Mouse (Mus musculus) cerebellum, adult 2 months (tissue): ENCODE measurements around the gene Scd3. TPM values are rescaled to one million over a fixed set of nuclear protein-coding genes. Genes with fewer than 3 reads are reported as not detected.

Source experiments
- DNase-seq, 2 experiments: peaks; one replicate each; pipeline ENCODE4 v3.0.0; 2021
- H3K27ac ChIP-seq: fragments of 200-500 bp; 2 replicates; pipeline ENCODE4 v1.5.1; 2012; ENCODE audit warnings: low read length, control low read depth, inconsistent platforms; ENCODE audit not compliant: insufficient read depth
- H3K27me3 ChIP-seq: fragments of 200-500 bp; 2 replicates; pipeline ENCODE4 v1.6.1; 2012; ENCODE audit warnings: inconsistent platforms, mild to moderate bottlenecking, low read length, moderate library complexity; ENCODE audit not compliant: control insufficient read depth, insufficient read depth
- H3K4me1 ChIP-seq: fragments of 200-500 bp; 2 replicates; pipeline ENCODE4 v1.6.1; 2011; ENCODE audit warnings: low read length; ENCODE audit not compliant: control insufficient read depth, insufficient read depth
- H3K4me3 ChIP-seq: fragments of 200-500 bp; replicated peaks from 2 replicates; pipeline ENCODE3; 2011; ENCODE audit warnings: mild to moderate bottlenecking, low read depth, low read length, control low read depth; ENCODE audit not compliant: insufficient read depth
- CTCF ChIP-seq: fragments of 200-500 bp; IDR thresholded peaks from 2 replicates; pipeline ENCODE4 v1.5.1; 2011; ENCODE audit warnings: low read depth, mild to moderate bottlenecking, control low read depth, low read length, moderate library complexity, borderline replicate concordance; ENCODE audit not compliant: insufficient read depth
- POLR2A ChIP-seq: fragments of 200-500 bp; IDR thresholded peaks from 2 replicates; pipeline ENCODE4 v1.6.1; 2011; ENCODE audit warnings: low read length, control low read depth, borderline replicate concordance; ENCODE audit not compliant: insufficient read depth
- WGBS: fragments of 180-500 bp; shearing (Covaris S2); methylation state at CpG from one replicate; pipeline ENCODE4 v1.1.7; 2018; 5-methylcytosine and 5-hydroxymethylcytosine counted together
- polyA plus RNA-seq: library from polyadenylated mRNA; depleted of rRNA; stranded (reverse); fragments of >200 nt; gene quantifications from 2 replicates; pipeline ENCODE4 v1.2.3, GENCODE M21; 2012; rRNA removed

Scd3 gene
- polyA plus RNA-seq, 1 experiment, result 20.5 TPM

DNA sequence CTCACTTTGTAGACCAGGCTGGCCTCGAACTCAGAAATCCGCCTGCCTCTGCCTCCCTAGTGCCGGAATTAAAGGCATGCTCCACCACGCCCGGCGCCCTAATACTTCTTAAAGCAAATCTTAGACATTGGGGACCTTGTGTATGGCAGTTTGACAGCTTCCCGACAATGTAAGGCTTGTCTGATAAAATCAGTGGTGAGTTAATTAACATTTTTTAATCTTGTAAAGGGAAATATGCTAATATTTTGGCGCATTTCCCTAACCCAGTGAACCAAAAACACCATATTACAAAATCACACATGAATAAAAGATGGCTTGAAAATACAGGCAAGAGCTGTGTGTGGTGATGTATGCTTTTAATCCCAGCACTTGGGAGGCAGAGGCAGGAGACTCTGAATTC lies 82.5 kb downstream of the Scd3 start:
- 87% methylated on average over 8 of the region's 8 CpGs for WGBS
- DNase-seq, result no peak
- Histone ChIP-seq H3K27ac (no peak overlapping the region), H3K27me3 (no peaks in the 10 kb centered on the region), H3K4me1 (peaks cover 5% of the 10 kb centered on the region; the same call in 1 of the 2 replicates), H3K4me3 (no peak overlapping the region)
- TF ChIP-seq CTCF (no peak), POLR2A (no peak)

DNA sequence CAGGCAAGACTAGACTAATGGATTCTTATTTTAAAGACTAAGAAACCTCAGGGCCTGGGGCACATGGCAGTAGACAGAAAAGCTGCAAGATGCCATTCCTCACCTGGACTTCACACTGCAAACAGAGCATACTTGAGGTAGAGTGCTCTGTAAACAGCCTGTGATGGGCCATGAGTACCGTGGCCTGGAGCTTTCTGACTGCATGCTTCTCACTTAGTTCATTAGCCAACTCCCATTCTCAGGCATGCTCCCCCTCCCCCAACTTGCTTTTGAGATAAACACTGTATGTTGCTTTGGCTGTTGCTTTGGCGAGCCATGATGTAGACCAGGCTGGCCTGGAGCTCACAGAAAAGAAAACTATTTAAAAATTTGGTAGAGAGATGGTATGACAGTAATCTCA lies 83.0 kb downstream of the Scd3 start:
- H3K27ac ChIP-seq, result no peak overlapping the region
- DNase-seq, result no peak
- TF ChIP-seq POLR2A, result no peak
- TF ChIP-seq CTCF, result no peak
- peaks cover 5% of the 10 kb centered on the region; the same call in 1 of the 2 replicates for H3K4me1 ChIP-seq
- WGBS, result 77% methylated on average over 2 of the region's 2 CpGs
- no peaks in the 10 kb centered on the region for H3K27me3 ChIP-seq
- no peak overlapping the region for H3K4me3 ChIP-seq

DNA sequence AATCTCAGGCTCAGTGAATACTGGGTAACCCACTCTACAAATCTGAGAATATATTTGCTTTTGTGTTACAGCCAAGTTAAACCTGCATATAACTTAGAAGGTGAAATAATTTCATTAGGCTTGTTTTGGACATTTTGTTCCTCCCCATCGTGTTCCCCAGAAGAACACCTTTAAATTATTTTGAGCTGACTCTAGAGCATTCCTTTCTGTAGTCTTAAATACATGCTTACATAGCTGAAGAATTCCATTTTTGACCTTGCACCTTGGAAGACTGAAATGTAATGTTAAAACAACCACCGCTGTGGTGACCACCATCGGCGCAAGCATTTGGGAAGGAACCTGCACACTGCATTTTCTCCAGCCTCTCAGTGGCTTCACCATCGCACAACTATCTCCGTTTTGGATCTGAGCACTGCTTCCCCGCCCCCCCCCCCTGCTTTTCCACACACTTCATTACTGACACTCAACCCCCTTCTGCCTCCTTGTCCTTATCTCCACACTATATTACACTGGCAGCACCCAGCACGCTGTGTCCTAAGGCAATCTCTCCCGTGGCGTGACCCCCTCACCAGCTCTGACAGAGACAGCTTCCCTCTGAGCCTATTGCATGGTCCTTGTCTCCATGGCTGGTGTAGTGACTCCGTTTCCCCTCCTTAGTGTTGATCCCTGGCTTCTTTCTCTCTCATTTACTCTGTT lies 84.5 kb downstream of the Scd3 start:
- TF ChIP-seq CTCF, result no peak
- no peaks in the 10 kb centered on the region for H3K27me3 ChIP-seq
- peaks cover 17% of the 10 kb centered on the region for H3K4me1 ChIP-seq
- WGBS, result 83% methylated on average over 11 of the region's 11 CpGs
- H3K27ac ChIP-seq, result no peak overlapping the region
- H3K4me3 ChIP-seq, result no peak overlapping the region
- DNase-seq, result no peak

DNA sequence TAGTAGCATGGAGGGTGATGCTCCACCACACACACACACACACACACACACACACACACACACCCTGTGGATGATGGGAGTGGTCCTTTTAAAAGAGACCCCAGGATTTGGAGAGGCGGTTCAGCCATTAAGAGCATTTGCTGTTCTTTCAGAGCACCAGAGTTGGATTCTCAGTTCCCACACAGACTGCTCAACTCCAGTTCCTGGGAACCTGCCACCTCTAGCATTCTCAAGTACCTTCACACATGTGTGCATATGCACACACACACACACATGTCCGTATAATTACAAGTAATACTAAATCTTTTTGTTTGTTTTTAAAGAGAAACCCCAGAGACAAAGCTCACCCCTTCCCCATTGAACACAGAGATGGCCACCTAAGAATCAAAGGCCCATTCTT lies 89.0 kb downstream of the Scd3 start:
- 86% methylated on average over 2 of the region's 2 CpGs for WGBS
- H3K4me1 ChIP-seq, result peaks cover 17% of the 10 kb centered on the region
- no peaks in the 10 kb centered on the region for H3K27me3 ChIP-seq
- no peak for TF ChIP-seq POLR2A
- TF ChIP-seq CTCF, result no peak
- H3K4me3 ChIP-seq, result no peak overlapping the region
- no peak for DNase-seq
- peak overlapping the region; percentile 96 for H3K27ac ChIP-seq

DNA sequence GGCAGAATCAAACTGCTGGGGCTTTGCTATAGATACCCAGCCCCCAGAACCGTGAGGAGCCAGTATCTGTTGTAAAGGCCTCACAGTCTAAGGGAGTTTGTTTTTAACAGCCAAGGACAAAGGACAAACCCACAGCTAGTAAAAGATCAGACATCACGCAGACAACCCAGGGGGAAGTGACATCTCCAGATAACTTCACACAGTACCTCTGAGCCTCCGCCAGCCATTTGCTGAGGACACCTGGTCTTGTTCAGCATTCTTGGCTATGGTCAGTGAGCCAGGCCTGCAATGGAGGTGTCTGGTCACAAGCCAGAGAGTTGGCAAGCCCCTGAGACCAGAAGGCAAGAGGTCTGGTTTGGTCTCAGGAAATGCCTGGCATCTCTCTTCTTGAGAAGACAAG lies 89.4 kb downstream of the Scd3 start:
- H3K4me3 ChIP-seq, result peak overlapping the region; percentile 3
- TF ChIP-seq POLR2A, result 0 out of 2 replicates have a peak, but pooled peaks have one; percentile 21
- TF ChIP-seq CTCF, result no peak
- H3K27ac ChIP-seq, result peak overlapping the region; percentile 96
- H3K27me3 ChIP-seq, result no peaks in the 10 kb centered on the region
- H3K4me1 ChIP-seq, result peaks cover 17% of the 10 kb centered on the region
- 9% methylated on average over 3 of the region's 3 CpGs for WGBS
- peak; percentile 87 to 94 for DNase-seq

DNA sequence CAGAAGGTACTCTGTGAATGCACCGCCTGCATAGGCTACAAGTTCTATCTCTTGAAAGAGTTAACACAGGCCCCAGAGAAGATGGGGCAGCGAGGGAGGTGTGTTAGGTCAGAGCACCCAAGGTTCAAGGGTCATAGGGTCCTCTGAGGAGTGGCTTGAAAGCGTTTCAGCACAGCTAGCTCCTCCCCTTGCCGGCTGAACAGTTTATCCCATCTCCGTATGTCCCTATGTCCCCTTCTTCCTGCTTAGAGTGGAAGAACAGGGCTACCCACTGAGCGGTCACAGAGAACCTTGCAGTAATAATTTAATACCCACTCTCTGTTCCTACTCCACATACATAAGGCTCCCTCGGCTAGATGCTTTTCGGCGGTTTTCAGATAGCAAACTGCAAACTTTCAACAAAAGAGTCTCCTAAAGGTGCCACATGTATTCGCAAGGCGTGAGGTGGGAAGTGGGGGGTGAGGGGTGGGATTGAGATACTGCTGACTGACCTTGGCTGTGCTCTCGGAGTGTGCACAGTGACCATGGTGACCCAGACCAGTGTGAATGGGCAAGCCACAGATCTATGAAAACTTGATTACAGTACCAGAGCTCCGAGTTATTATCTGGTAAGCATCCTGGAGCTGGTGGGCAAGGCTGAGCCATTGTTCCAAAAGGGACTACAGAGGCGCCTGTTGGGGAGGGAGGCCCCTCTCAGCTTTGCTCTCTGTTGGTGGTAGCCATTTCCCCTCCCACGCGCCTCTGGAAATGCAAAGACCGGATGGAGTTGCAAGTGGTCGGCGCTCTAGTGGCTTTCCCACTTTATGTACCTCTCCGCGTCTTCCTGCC lies 90.1 kb downstream of the Scd3 start, which contains the start of gene Scd2:
Gene Scd2, plus strand, starts transcription at position 734 of the 828 bp plus-strand sequence.
- WGBS, result 2% methylated on average over 21 of the region's 21 CpGs
- peaks cover 21% of the 10 kb centered on the region for H3K4me1 ChIP-seq

More for the DNA sequence above, 90.1 kb downstream of the Scd3 start, which contains the start of gene Scd2:
- no peak for DNase-seq
- TF ChIP-seq POLR2A (no peak), CTCF (no peak)
- no peaks in the 10 kb centered on the region for H3K27me3 ChIP-seq
- H3K27ac ChIP-seq, result peak within 1 kb of the TSS; percentile 98
- H3K4me3 ChIP-seq, result peak within 1 kb of the TSS; percentile 93

Other genes starting within 250 kb of the Scd3 start
- 0.16 and 0.36 TPM in 2 replicates for gene Cpn1, start 216.7 kb upstream of the Scd3 start, polyA plus RNA-seq
- not detected in 2 replicates for gene Cyp2c23, start 174.1 kb upstream of the Scd3 start, polyA plus RNA-seq
- 12.3 and 12.6 TPM in 2 replicates for gene Erlin1, start 133.5 kb upstream of the Scd3 start, polyA plus RNA-seq
- 78.8 and 82.7 TPM in 2 replicates for gene Chuk, start 95.8 kb upstream of the Scd3 start, polyA plus RNA-seq
- 26.3 and 28.8 TPM in 2 replicates for gene Cwf19l1, start 67.4 kb upstream of the Scd3 start, polyA plus RNA-seq
- gene Bloc1s2, start 56.8 kb upstream of the Scd3 start, polyA plus RNA-seq, result 81.0 and 82.4 TPM in 2 replicates
- 5.3 and 8.2 TPM in 2 replicates for gene Pkd2l1, start 10.8 kb upstream of the Scd3 start, polyA plus RNA-seq
- gene Scd2, start 90.4 kb downstream of the Scd3 start, polyA plus RNA-seq, result 695 and 743 TPM in 2 replicates
- 0.18 and 0.22 TPM in 2 replicates for gene Scd4, start 129.8 kb downstream of the Scd3 start, polyA plus RNA-seq
- gene Scd1, start 204.6 kb downstream of the Scd3 start, polyA plus RNA-seq, result 151 and 160 TPM in 2 replicates